Mouse (Mus musculus) neural tube, embryonic 15.5 days (tissue): ENCODE results near the gene Clip4. TPM values are rescaled to one million over a fixed set of nuclear protein-coding genes. Genes with fewer than 3 reads are reported as not detected.

Source experiments
- ATAC-seq: fragments of 200-750 bp; cut with Nextera tagmentation; 2 replicates; pipeline ENCODE4 v1.8.0; 2017; ENCODE audit warnings: mild to moderate bottlenecking, moderate TSS enrichment, moderate library complexity; ENCODE audit not compliant: low FRiP score
- H3K27ac ChIP-seq: fragments of 300-500 bp; sonication (generic); replicated peaks from 2 replicates; pipeline ENCODE4 v1.5.1; 2015; ENCODE audit warnings: mild to moderate bottlenecking, inconsistent platforms
- H3K27me3 ChIP-seq: fragments of 300-500 bp; sonication (generic); replicated peaks from 2 replicates; pipeline ENCODE4 v1.6.1; 2015; ENCODE audit warnings: inconsistent platforms
- H3K36me3 ChIP-seq: fragments of 300-500 bp; sonication (generic); 2 replicates; pipeline ENCODE4 v1.6.1; 2015; ENCODE audit warnings: inconsistent platforms
- H3K4me1 ChIP-seq: fragments of 300-500 bp; sonication (generic); 2 replicates; pipeline ENCODE4 v1.6.1; 2015; ENCODE audit warnings: inconsistent platforms
- H3K4me2 ChIP-seq: fragments of 300-500 bp; sonication (generic); 2 replicates; pipeline ENCODE4 v1.6.1; 2015; ENCODE audit warnings: inconsistent platforms, mild to moderate bottlenecking, moderate library complexity
- H3K4me3 ChIP-seq: fragments of 300-500 bp; sonication (generic); replicated peaks from 2 replicates; pipeline ENCODE4 v1.5.1; 2015; ENCODE audit warnings: mild to moderate bottlenecking, inconsistent platforms
- H3K9ac ChIP-seq: fragments of 300-500 bp; sonication (generic); replicated peaks from 2 replicates; pipeline ENCODE4 v1.6.1; 2015; ENCODE audit warnings: mild to moderate bottlenecking, inconsistent platforms
- H3K9me3 ChIP-seq: fragments of 300-500 bp; sonication (generic); replicated peaks from 2 replicates; pipeline ENCODE4 v1.6.1; 2016; ENCODE audit warnings: inconsistent platforms
- WGBS: fragments of 180-500 bp; shearing (Covaris S2); methylation state at CpG from one replicate; pipeline ENCODE4 v1.1.7; 2015; ENCODE audit warnings: mixed read lengths; 5-methylcytosine and 5-hydroxymethylcytosine counted together
- polyA plus RNA-seq: library from polyadenylated mRNA; unstranded; fragments of >200 nt; fragmentation: Nextera tagmentation; extraction: Ambion mirVana; gene quantifications from 2 replicates; pipeline ENCODE4 v1.2.1, GENCODE M21; 2015

The Clip4 gene
- polyA plus RNA-seq, 1 experiment from 2014 or later: 18.1 TPM

- Histone ChIP-seq H3K4me1 (peaks cover 1% of the 10 kb centered on the region), H3K27ac (no peak overlapping the region), H3K4me2 (no peak overlapping the region), H3K9ac (no peak overlapping the region), H3K9me3 (no peaks in the 10 kb centered on the region), H3K4me3 (no peak overlapping the region), H3K36me3 (no peaks in the 10 kb centered on the region), H3K27me3 (no peaks in the 10 kb centered on the region)
- no peak for ATAC-seq
- WGBS: 93% methylated on average over 9 of the region's 9 CpGs
Observed at GRCm38 (mm10) chr17:71874795-71875194, 106.5 kb downstream of the Clip4 start.

GRCm38 (mm10) chr17:71875492-71875891 lies 107.2 kb downstream of the Clip4 start:
- H3K9me3 ChIP-seq: no peaks in the 10 kb centered on the region
- H3K9ac ChIP-seq: no peak overlapping the region
- ATAC-seq: no peak
- H3K4me1 ChIP-seq: no peaks in the 10 kb centered on the region
- no peak overlapping the region for H3K4me2 ChIP-seq
- H3K4me3 ChIP-seq: no peak overlapping the region
- H3K36me3 ChIP-seq: no peaks in the 10 kb centered on the region
- no peak overlapping the region for H3K27ac ChIP-seq
- 83% methylated on average over 7 of the region's 7 CpGs for WGBS
- no peaks in the 10 kb centered on the region for H3K27me3 ChIP-seq

DNA sequence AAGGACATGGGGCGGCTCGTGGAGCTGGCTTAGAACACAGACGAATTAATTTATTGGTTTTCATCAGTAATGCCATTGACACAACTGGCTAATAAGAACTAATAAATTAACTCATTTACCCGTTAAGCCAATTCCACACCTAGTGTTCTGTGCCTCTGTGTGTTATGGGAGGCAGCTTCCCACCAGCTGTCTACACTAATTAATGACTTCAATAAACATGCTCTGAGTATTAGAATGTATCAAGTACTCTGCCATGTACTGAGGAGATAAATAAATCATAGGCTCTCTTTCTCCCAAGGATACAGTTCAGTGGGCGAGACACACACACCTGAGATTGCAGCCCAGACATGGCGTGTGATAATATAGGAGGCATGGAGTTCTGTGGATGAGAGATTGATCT lies 113.1 kb downstream of the Clip4 start:
- no peaks in the 10 kb centered on the region for H3K9me3 ChIP-seq
- no peak overlapping the region for H3K4me2 ChIP-seq
- H3K27ac ChIP-seq: no peak overlapping the region
- H3K27me3 ChIP-seq: no peaks in the 10 kb centered on the region
- no peaks in the 10 kb centered on the region for H3K36me3 ChIP-seq
- H3K4me3 ChIP-seq: no peak overlapping the region
- peak; percentile 57; the same call in 1 of the 2 replicates for ATAC-seq
- H3K4me1 ChIP-seq: 0 out of 2 replicates have a peak, but pooled peaks cover 4% of the 10 kb centered on the region
- H3K9ac ChIP-seq: no peak overlapping the region
- WGBS: 59% methylated on average over 6 of the region's 6 CpGs

DNA sequence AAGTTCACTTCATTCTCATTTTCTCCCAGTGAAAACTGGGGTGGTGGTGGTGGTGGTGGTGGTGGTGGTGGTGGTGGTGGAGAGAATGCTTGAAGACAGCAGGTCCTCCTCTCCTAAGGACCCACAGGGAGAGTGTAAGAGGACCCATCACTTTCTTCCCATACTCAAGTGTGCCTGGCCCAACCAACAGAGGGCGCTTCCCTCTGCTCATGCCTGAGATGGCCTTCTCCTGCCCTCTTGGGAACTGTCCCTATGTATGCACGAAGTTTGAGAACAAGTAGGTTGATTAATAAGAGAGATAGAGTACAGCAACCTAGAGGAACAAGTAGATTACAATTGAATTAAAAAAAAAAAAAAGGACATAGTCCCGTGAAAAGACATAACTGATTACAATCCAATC lies 140.8 kb downstream of the Clip4 start:
- Histone ChIP-seq H3K27ac (no peak overlapping the region), H3K27me3 (no peaks in the 10 kb centered on the region), H3K9ac (no peak overlapping the region), H3K9me3 (no peaks in the 10 kb centered on the region), H3K4me1 (no peaks in the 10 kb centered on the region), H3K4me3 (no peak overlapping the region), H3K4me2 (no peak overlapping the region), H3K36me3 (no peaks in the 10 kb centered on the region)
- 46% methylated on average over 3 of the region's 3 CpGs for WGBS
- ATAC-seq: no peak

DNA sequence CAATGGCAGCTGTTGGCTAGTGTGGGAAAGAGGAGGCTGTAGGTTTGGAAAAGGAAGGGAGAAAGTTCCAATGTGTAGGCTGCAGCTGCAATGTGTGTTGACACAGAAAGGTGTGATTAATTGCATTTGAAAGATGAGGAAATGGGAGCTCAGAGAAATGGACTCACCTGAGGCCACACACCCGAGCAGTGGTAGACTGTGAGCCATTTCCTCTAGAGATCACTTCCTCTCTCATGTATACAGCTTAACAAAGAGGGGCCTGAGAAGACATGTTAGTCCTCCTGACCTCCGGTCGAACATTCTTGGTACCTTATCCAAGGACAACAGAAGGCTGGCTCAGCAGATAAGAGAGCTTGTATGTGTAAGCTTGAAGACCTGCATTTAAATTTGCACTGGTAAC lies 144.9 kb downstream of the Clip4 start:
- H3K27ac ChIP-seq: no peak overlapping the region
- H3K9ac ChIP-seq: no peak overlapping the region
- H3K9me3 ChIP-seq: no peaks in the 10 kb centered on the region
- H3K4me3 ChIP-seq: no peak overlapping the region
- H3K4me2 ChIP-seq: no peak overlapping the region
- no peak for ATAC-seq
- H3K36me3 ChIP-seq: no peaks in the 10 kb centered on the region
- WGBS: 75% methylated on average over 3 of the region's 3 CpGs
- no peaks in the 10 kb centered on the region for H3K27me3 ChIP-seq
- no peaks in the 10 kb centered on the region for H3K4me1 ChIP-seq

Other genes starting within 250 kb of the Clip4 start
- gene Ndc80, start 241.6 kb upstream of the Clip4 start, polyA plus RNA-seq: 5.9 and 15.7 TPM in 2 replicates
- gene Spdya, start 216.4 kb upstream of the Clip4 start, polyA plus RNA-seq: 1.1 and 1.3 TPM in 2 replicates
- 38.0 and 52.0 TPM in 2 replicates for gene Wdr43, start 152.6 kb upstream of the Clip4 start, polyA plus RNA-seq
- gene Togaram2, start 95.2 kb upstream of the Clip4 start, polyA plus RNA-seq: 0.83 and 1.2 TPM in 2 replicates
- gene Pcare, start 15.6 kb upstream of the Clip4 start, polyA plus RNA-seq: not detected in 2 replicates